Mouse (Mus musculus) heart, embryonic 14.5 days (tissue): ENCODE measurements around the gene Smdt1. TPM values are rescaled to one million over a fixed set of nuclear protein-coding genes. Genes with fewer than 3 reads are reported as not detected.

Experiments used
- ATAC-seq: fragments of 200-750 bp; cut with Nextera tagmentation; 2 replicates; pipeline ENCODE4 v1.8.0; 2017; ENCODE audit warnings: low read depth, moderate TSS enrichment; ENCODE audit not compliant: insufficient number of reproducible peaks, insufficient read depth, low FRiP score
- H3K27ac ChIP-seq, 2 experiments: fragments of 200-500 bp in 1 of 2; fragments of 300-500 bp in 1 of 2; sonication (generic) in 1 of 2; replicated peaks in 1 of 2; 2 replicates each; pipeline ENCODE4 v1.5.1; 2012 to 2014; ENCODE audit warnings: low read depth in 2 of 2, low read length in 2 of 2, control low read depth in 1 of 2, mild to moderate bottlenecking in 1 of 2, mixed read lengths in 1 of 2; ENCODE audit not compliant: control insufficient read depth in 1 of 2, insufficient read depth in 1 of 2
- H3K27me3 ChIP-seq: fragments of 300-500 bp; sonication (generic); 2 replicates; pipeline ENCODE4 v1.6.1; 2014; ENCODE audit warnings: mild to moderate bottlenecking, low read length, control low read depth; ENCODE audit not compliant: control insufficient read depth, insufficient read depth
- H3K36me3 ChIP-seq: fragments of 300-500 bp; sonication (generic); 2 replicates; pipeline ENCODE4 v1.6.1; 2014; ENCODE audit warnings: mild to moderate bottlenecking, control low read depth, low read length, mixed read lengths; ENCODE audit not compliant: control insufficient read depth, insufficient read depth
- H3K4me1 ChIP-seq, 2 experiments: fragments of 200-500 bp in 1 of 2; fragments of 300-500 bp in 1 of 2; sonication (generic) in 1 of 2; 2 replicates each; pipeline ENCODE4 v1.6.1; 2012 to 2014; ENCODE audit warnings: low read length in 2 of 2, control low read depth in 1 of 2, mixed read lengths in 1 of 2; ENCODE audit not compliant: control insufficient read depth in 2 of 2, insufficient read depth in 2 of 2
- H3K4me2 ChIP-seq: fragments of 300-500 bp; sonication (generic); 2 replicates; pipeline ENCODE4 v1.6.1; 2014; ENCODE audit warnings: mild to moderate bottlenecking, low read length
- H3K4me3 ChIP-seq, 2 experiments: fragments of 200-500 bp in 1 of 2; fragments of 300-500 bp in 1 of 2; sonication (generic) in 1 of 2; 2 replicates each; pipeline ENCODE4 v1.5.1; 2012 to 2014; ENCODE audit warnings: low read length in 2 of 2, mild to moderate bottlenecking in 2 of 2, control low read depth in 1 of 2, low read depth in 1 of 2, moderate library complexity in 1 of 2; ENCODE audit not compliant: control insufficient read depth in 1 of 2, insufficient read depth in 1 of 2
- H3K9ac ChIP-seq: fragments of 300-500 bp; sonication (generic); 2 replicates; pipeline ENCODE4 v1.6.1; 2014; ENCODE audit warnings: mild to moderate bottlenecking, low read length
- H3K9me3 ChIP-seq: fragments of 300-500 bp; sonication (generic); 2 replicates; pipeline ENCODE4 v1.6.1; 2016; ENCODE audit warnings: low read length, control low read depth; ENCODE audit not compliant: control insufficient read depth
- WGBS: fragments of 180-500 bp; shearing (Covaris S2); extraction: QIAGEN DNeasy Blood & Tissue Kit; methylation state at CpG from one replicate; pipeline ENCODE4 v1.1.7; 2014; 5-methylcytosine and 5-hydroxymethylcytosine counted together
- polyA plus RNA-seq: library from polyadenylated mRNA; unstranded; fragments of >200 nt; fragmentation: Nextera tagmentation; extraction: Ambion mirVana; gene quantifications from 2 replicates; pipeline ENCODE4 v1.2.1, GENCODE M21; 2014

Gene Smdt1
- polyA plus RNA-seq, 1 experiment from 2014 or later = 384 TPM

DNA sequence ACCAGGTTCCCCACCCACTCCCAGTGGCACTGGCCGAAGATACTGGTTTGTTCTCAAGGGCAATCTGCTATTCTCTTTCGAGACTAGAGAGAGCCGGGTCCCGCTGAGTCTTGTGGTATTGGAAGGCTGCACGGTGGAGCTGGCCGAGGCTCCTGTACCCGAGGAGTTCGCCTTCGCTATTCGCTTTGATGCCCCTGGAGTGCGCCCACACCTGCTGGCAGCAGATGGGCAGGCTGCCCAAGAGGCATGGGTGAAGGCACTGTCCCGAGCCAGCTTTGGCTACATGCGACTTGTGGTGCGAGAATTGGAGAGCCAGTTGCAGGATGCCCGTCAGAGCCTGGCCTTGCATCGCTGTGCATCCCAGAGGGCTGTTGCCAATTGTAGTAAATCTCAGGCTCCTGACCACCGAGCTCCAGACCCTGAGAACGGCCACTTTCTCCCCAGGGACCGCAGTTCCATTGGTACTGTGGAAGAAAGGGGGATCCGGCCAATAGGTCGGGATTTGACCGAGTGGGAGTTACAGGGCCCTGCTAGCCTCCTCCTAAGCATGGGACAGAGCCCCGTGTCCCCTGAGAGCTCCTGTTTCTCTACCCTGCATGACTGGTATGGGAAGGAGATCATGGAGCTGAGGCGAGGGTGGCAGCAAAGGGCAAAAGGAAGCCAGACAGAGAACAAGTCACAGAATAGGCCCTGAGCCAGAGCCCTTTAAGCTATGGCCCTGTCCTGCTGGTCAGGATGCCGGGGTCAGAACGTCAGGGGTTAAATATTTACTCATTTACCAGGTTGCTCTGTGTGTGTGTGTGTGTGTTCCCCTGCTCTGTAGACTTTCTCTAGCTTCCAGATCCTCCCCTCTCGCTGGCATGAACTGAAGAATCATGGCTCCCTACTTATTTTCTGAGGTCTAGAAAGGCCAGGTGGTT is 4.9 kb downstream of the Smdt1 start:
- Histone ChIP-seq H3K9ac (no peak overlapping the region), H3K4me2 (no peak overlapping the region), H3K27me3 (no peaks in the 10 kb centered on the region), H3K27ac (no peak overlapping the region), H3K36me3 (peaks cover 11% of the 10 kb centered on the region), H3K4me1 (peaks cover 26 to 30% of the 10 kb centered on the region in 2 experiments), H3K4me3 (no peak overlapping the region), H3K9me3 (no peaks in the 10 kb centered on the region)
- ATAC-seq = no peak
- WGBS = 91% methylated on average over 27 of the region's 27 CpGs

GRCm38 (mm10) chr15:82344971-82345370 is 6.2 kb downstream of the Smdt1 start:
- Histone ChIP-seq H3K4me2 (no peak overlapping the region; the same call in 1 of the 2 replicates), H3K9ac (no peak overlapping the region), H3K4me1 (peaks cover 26 to 30% of the 10 kb centered on the region in 2 experiments), H3K36me3 (peaks cover 25% of the 10 kb centered on the region), H3K27ac (no peak overlapping the region; a peak in 1 of 4 replicates), H3K4me3 (no peak overlapping the region), H3K27me3 (no peaks in the 10 kb centered on the region), H3K9me3 (no peaks in the 10 kb centered on the region)
- no peak for ATAC-seq
- 84% methylated on average over 6 of the region's 6 CpGs for WGBS

GRCm38 (mm10) chr15:82345820-82346470 is 7.2 kb downstream of the Smdt1 start:
- Histone ChIP-seq H3K27ac (peak overlapping the region; percentile 85 to 89), H3K4me3 (peak overlapping the region; percentile 72 to 80), H3K4me2 (peak overlapping the region; percentile 92), H3K4me1 (peaks cover 20 to 27% of the 10 kb centered on the region in 2 experiments), H3K9me3 (no peaks in the 10 kb centered on the region), H3K9ac (peak overlapping the region; percentile 78), H3K36me3 (peaks cover 34% of the 10 kb centered on the region), H3K27me3 (no peaks in the 10 kb centered on the region)
- under 1% methylated on average over 43 of the region's 51 CpGs for WGBS
- ATAC-seq = peak; percentile 94

DNA sequence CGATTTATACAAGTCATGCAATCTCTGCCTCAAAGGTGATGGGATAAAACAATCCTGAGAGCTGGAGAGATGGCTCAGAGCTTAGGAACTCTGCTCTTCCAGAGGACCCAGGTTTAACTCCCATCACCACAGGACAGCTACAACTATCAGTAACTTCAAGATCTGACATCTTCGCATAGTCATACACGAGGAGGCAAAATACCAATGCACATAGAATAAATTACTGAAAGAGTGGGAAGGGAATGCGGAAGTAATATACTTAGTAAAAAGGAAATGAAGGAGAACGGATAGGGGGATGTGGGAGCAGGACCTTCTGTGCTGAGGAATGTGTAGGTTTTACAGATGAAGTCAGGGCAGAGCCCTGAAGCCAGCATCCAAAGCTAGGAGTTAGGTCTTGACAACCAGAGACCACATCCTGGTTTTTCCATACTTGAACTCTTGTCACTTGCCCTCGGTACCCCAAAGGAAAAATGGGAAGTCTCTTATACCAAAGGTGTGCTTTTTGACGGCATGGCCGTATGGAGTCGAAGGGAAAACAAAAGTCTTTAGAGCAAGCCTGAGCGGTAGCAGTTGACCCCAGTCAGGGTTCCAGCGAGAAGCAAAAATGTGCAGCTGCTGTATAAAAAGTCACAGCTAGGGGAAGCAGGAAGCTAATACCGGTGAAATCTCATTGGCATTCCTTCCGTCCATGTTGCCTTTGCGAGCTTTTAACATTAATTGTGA is 8.0 kb downstream of the Smdt1 start:
- Histone ChIP-seq H3K27me3 (no peaks in the 10 kb centered on the region), H3K27ac (peak overlapping the region; percentile 82 to 89), H3K9me3 (no peaks in the 10 kb centered on the region), H3K4me1 (peaks cover 17 to 28% of the 10 kb centered on the region in 2 experiments), H3K36me3 (peaks cover 37% of the 10 kb centered on the region), H3K9ac (peak overlapping the region; percentile 78), H3K4me2 (peak overlapping the region; percentile 92), H3K4me3 (peak overlapping the region; percentile 72 to 80)
- ATAC-seq = no peak
- 43% methylated on average over 14 of the region's 14 CpGs for WGBS

DNA sequence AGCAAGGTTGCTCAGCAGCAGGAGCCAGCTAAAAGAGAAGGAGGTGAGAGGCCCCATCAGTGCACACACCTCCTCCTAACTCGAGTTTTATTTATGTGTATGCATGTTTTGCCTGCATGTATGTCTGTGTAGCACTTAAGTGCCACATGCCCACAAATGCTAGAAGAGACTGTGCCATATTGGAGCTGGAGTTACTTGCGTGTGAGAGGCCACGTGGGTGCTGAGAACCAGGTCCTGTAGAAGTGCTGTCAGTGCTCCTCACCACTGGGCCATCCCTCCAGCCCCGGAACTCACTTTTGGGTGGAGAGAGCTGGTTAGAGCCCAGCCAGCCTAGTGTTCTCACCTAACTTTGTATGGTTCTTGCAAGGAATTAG is 8.5 kb downstream of the Smdt1 start:
- Histone ChIP-seq H3K36me3 (peaks cover 41% of the 10 kb centered on the region), H3K4me1 (peaks cover 11 to 28% of the 10 kb centered on the region in 2 experiments), H3K4me3 (peak overlapping the region; percentile 72 to 80; a peak in 3 of 4 replicates), H3K27me3 (no peaks in the 10 kb centered on the region), H3K4me2 (peak overlapping the region; percentile 92), H3K9ac (peak overlapping the region; percentile 78; the same call in 1 of the 2 replicates), H3K27ac (peak overlapping the region; percentile 82 to 89; a peak in 3 of 4 replicates), H3K9me3 (no peaks in the 10 kb centered on the region)
- ATAC-seq = no peak
- WGBS = 77% methylated on average over 4 of the region's 4 CpGs

- Histone ChIP-seq H3K27ac (no peak overlapping the region), H3K4me2 (0 out of 2 replicates have a peak overlapping the region, but pooled peaks have one; percentile 92), H3K9ac (peak overlapping the region; percentile 78; the same call in 1 of the 2 replicates), H3K27me3 (no peaks in the 10 kb centered on the region), H3K9me3 (no peaks in the 10 kb centered on the region), H3K4me3 (no peak overlapping the region), H3K4me1 (peaks cover 11 to 33% of the 10 kb centered on the region in 2 experiments), H3K36me3 (peaks cover 41% of the 10 kb centered on the region)
- no peak for ATAC-seq
- WGBS = 89% methylated on average over 12 of the region's 12 CpGs
Measured at GRCm38 (mm10) chr15:82347852-82348251, 9.1 kb downstream of the Smdt1 start.
